Mouse (Mus musculus): ENCODE measurements around the gene Pcnx3.

DNA sequence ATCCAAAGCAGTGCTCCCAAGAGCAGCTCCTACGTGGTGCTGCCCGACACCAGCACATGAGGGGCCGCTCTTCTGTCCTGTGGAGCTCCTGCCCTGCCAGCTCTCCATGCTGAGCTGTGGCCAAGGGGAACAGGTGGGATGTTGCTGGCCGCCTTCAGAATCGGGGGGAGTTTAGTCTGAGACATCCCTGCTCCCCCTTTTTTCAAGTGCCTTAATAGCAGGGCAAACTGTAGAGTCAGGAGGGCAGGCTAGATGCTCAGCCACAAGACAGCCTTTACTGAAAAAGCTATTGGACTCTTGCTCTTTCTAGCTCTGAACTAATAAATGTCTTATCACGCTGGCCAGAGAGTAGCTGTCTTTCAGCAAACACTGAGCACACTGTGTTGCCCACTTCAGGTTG is 40.9 kb downstream of the Pcnx3 start:
- TF ChIP-seq CTCF (IDR thresholded peaks at IDR 0.05; ENCODE audit: control insufficient read depth, insufficient read depth, insufficient read length) (no peak), USF1 (IDR thresholded peaks at IDR 0.05; ENCODE audit: low read depth) (no peak)
